Mouse (Mus musculus): Measurements from ENCODE around the gene Aldh8a1. TPM values are rescaled to one million over a fixed set of nuclear protein-coding genes. Genes with fewer than 3 reads are reported as not detected.

Aldh8a1 gene
- polyA plus RNA-seq, 1 experiment: not detected

DNA sequence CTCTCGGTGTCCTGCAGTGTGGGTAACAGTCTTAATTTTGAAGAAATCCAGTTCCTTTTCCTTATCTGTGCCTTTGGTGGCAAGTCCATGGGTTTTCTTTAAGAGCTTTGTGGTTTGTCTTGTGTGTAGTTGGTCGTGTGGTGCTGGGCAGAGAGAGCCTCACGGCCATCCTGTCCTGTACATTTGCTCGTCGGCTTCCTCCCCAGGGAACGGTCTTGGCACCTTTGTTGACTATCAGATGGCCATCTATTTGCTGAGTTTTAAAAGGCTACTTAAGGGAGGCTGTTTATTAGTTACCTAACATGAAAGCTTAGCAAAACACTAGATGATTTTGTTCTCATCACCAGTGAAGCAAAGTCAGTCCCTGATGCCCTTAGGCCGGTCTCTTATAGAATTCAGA, 15.2 kb upstream of the Aldh8a1 start:
- H3K27me3 ChIP-seq (ENCODE audit: control insufficient read depth, insufficient read depth, insufficient read length): no peaks in the 10 kb centered on the region
- no peaks in the 10 kb centered on the region for H3K79me2 ChIP-seq (ENCODE audit: control insufficient read depth, insufficient read depth)
- H3K36me3 ChIP-seq (ENCODE audit: control insufficient read depth, insufficient read depth): peaks cover 56% of the 10 kb centered on the region
- H3ac ChIP-seq (ENCODE audit: control insufficient read depth, insufficient read length, low read depth): no peak overlapping the region
- H3K4me3 ChIP-seq (ENCODE audit: insufficient read depth, poor library complexity, severe bottlenecking): no peak overlapping the region
- no peaks in the 10 kb centered on the region for H3K79me3 ChIP-seq (ENCODE audit: low read depth)
- TF ChIP-seq USF1 (IDR thresholded peaks at IDR 0.05; ENCODE audit: low read depth): no peak
- no peak for TF ChIP-seq MAX (IDR thresholded peaks at IDR 0.05)
- TF ChIP-seq MYOG (IDR thresholded peaks at IDR 0.05; ENCODE audit: control insufficient read depth, extremely low read depth, insufficient read length): no peak
- TF ChIP-seq CTCF (IDR thresholded peaks at IDR 0.05; ENCODE audit: control insufficient read depth, insufficient read depth, insufficient read length): no peak
- no peak for TF ChIP-seq CEBPB (IDR thresholded peaks at IDR 0.05; ENCODE audit: low read depth)
- TF ChIP-seq FOSL1 (IDR thresholded peaks at IDR 0.05; ENCODE audit: insufficient read depth, low read length, poor library complexity, severe bottlenecking): no peak
- no peak for TF ChIP-seq MYOD1 (IDR thresholded peaks at IDR 0.05; ENCODE audit: control insufficient read depth, insufficient read length, low read depth)

- H3K27me3 ChIP-seq (ENCODE audit: control insufficient read depth, insufficient read depth, insufficient read length): no peaks in the 10 kb centered on the region
- no peak overlapping the region for H3ac ChIP-seq (ENCODE audit: control insufficient read depth, insufficient read length, low read depth)
- peaks cover 65% of the 10 kb centered on the region for H3K36me3 ChIP-seq (ENCODE audit: control insufficient read depth, insufficient read depth)
- no peaks in the 10 kb centered on the region for H3K79me3 ChIP-seq (ENCODE audit: low read depth)
- TF ChIP-seq MYOD1 (IDR thresholded peaks at IDR 0.05; ENCODE audit: control insufficient read depth, insufficient read length, low read depth) (no peak), USF1 (IDR thresholded peaks at IDR 0.05; ENCODE audit: low read depth) (no peak)
- H3K4me3 ChIP-seq (ENCODE audit: insufficient read depth, poor library complexity, severe bottlenecking): no peak overlapping the region
- H3K79me2 ChIP-seq (ENCODE audit: control insufficient read depth, insufficient read depth): no peaks in the 10 kb centered on the region
Measured at GRCm38 (mm10) chr10:21363297-21363696, 13.8 kb upstream of the Aldh8a1 start.

GRCm38 (mm10) chr10:21364946-21365345, 12.1 kb upstream of the Aldh8a1 start:
- H3K79me3 ChIP-seq (ENCODE audit: low read depth): no peaks in the 10 kb centered on the region
- H3K27me3 ChIP-seq (ENCODE audit: control insufficient read depth, insufficient read depth, insufficient read length): no peaks in the 10 kb centered on the region
- H3K4me3 ChIP-seq (ENCODE audit: insufficient read depth, poor library complexity, severe bottlenecking): no peak overlapping the region
- no peaks in the 10 kb centered on the region for H3K79me2 ChIP-seq (ENCODE audit: control insufficient read depth, insufficient read depth)
- no peak overlapping the region for H3ac ChIP-seq (ENCODE audit: control insufficient read depth, insufficient read length, low read depth)
- no peak for TF ChIP-seq CEBPB (IDR thresholded peaks at IDR 0.05; ENCODE audit: low read depth)
- TF ChIP-seq MYOD1 (IDR thresholded peaks at IDR 0.05; ENCODE audit: control insufficient read depth, insufficient read length, low read depth): no peak
- TF ChIP-seq USF1 (IDR thresholded peaks at IDR 0.05; ENCODE audit: low read depth): no peak
- TF ChIP-seq CTCF (IDR thresholded peaks at IDR 0.05; ENCODE audit: control insufficient read depth, insufficient read depth, insufficient read length): no peak
- TF ChIP-seq FOSL1 (IDR thresholded peaks at IDR 0.05; ENCODE audit: insufficient read depth, low read length, poor library complexity, severe bottlenecking): no peak
- no peak for TF ChIP-seq MAX (IDR thresholded peaks at IDR 0.05)
- no peak for TF ChIP-seq MYOG (IDR thresholded peaks at IDR 0.05; ENCODE audit: control insufficient read depth, extremely low read depth, insufficient read length)
- H3K36me3 ChIP-seq (ENCODE audit: control insufficient read depth, insufficient read depth): peaks cover 70% of the 10 kb centered on the region

- Histone ChIP-seq H3K36me3 (ENCODE audit: control insufficient read depth, insufficient read depth) (peaks cover 68% of the 10 kb centered on the region), H3K79me3 (ENCODE audit: low read depth) (no peaks in the 10 kb centered on the region), H3ac (ENCODE audit: control insufficient read depth, insufficient read length, low read depth) (no peak overlapping the region), H3K79me2 (ENCODE audit: control insufficient read depth, insufficient read depth) (no peaks in the 10 kb centered on the region), H3K27me3 (ENCODE audit: control insufficient read depth, insufficient read depth, insufficient read length) (no peaks in the 10 kb centered on the region), H3K4me3 (ENCODE audit: insufficient read depth, poor library complexity, severe bottlenecking) (no peak overlapping the region)
- TF ChIP-seq FOSL1 (IDR thresholded peaks at IDR 0.05; ENCODE audit: insufficient read depth, low read length, poor library complexity, severe bottlenecking): no peak
- no peak for TF ChIP-seq MYOD1 (IDR thresholded peaks at IDR 0.05; ENCODE audit: control insufficient read depth, insufficient read length, low read depth)
- no peak for TF ChIP-seq CEBPB (IDR thresholded peaks at IDR 0.05; ENCODE audit: low read depth)
- TF ChIP-seq MYOG (IDR thresholded peaks at IDR 0.05; ENCODE audit: control insufficient read depth, extremely low read depth, insufficient read length): no peak
- no peak for TF ChIP-seq CTCF (IDR thresholded peaks at IDR 0.05; ENCODE audit: control insufficient read depth, insufficient read depth, insufficient read length)
- no peak for TF ChIP-seq USF1 (IDR thresholded peaks at IDR 0.05; ENCODE audit: low read depth)
- TF ChIP-seq MAX (IDR thresholded peaks at IDR 0.05): no peak
Measured at GRCm38 (mm10) chr10:21365897-21366296, 11.2 kb upstream of the Aldh8a1 start.

- H3K36me3 ChIP-seq (ENCODE audit: control insufficient read depth, insufficient read depth): peaks cover 63% of the 10 kb centered on the region
- no peak overlapping the region for H3K4me3 ChIP-seq (ENCODE audit: insufficient read depth, poor library complexity, severe bottlenecking)
- H3K27me3 ChIP-seq (ENCODE audit: control insufficient read depth, insufficient read depth, insufficient read length): no peaks in the 10 kb centered on the region
- no peaks in the 10 kb centered on the region for H3K79me3 ChIP-seq (ENCODE audit: low read depth)
- no peaks in the 10 kb centered on the region for H3K79me2 ChIP-seq (ENCODE audit: control insufficient read depth, insufficient read depth)
- no peak overlapping the region for H3ac ChIP-seq (ENCODE audit: control insufficient read depth, insufficient read length, low read depth)
- TF ChIP-seq FOSL1 (IDR thresholded peaks at IDR 0.05; ENCODE audit: insufficient read depth, low read length, poor library complexity, severe bottlenecking) (no peak), MYOD1 (IDR thresholded peaks at IDR 0.05; ENCODE audit: control insufficient read depth, insufficient read length, low read depth) (no peak), USF1 (IDR thresholded peaks at IDR 0.05; ENCODE audit: low read depth) (no peak), MAX (IDR thresholded peaks at IDR 0.05) (no peak), MYOG (IDR thresholded peaks at IDR 0.05; ENCODE audit: control insufficient read depth, extremely low read depth, insufficient read length) (no peak), CTCF (IDR thresholded peaks at IDR 0.05; ENCODE audit: control insufficient read depth, insufficient read depth, insufficient read length) (no peak), CEBPB (IDR thresholded peaks at IDR 0.05; ENCODE audit: low read depth) (no peak)
Measured at GRCm38 (mm10) chr10:21366471-21366870, 10.6 kb upstream of the Aldh8a1 start.

- no peaks in the 10 kb centered on the region for H3K27me3 ChIP-seq (ENCODE audit: control insufficient read depth, insufficient read depth, insufficient read length)
- TF ChIP-seq MYOG (IDR thresholded peaks at IDR 0.05; ENCODE audit: control insufficient read depth, extremely low read depth, insufficient read length): no peak
- no peak for TF ChIP-seq CEBPB (IDR thresholded peaks at IDR 0.05; ENCODE audit: low read depth)
- TF ChIP-seq MAX (IDR thresholded peaks at IDR 0.05): no peak
- TF ChIP-seq MYOD1 (IDR thresholded peaks at IDR 0.05; ENCODE audit: control insufficient read depth, insufficient read length, low read depth): no peak
- TF ChIP-seq CTCF (IDR thresholded peaks at IDR 0.05; ENCODE audit: control insufficient read depth, insufficient read depth, insufficient read length): no peak
- TF ChIP-seq USF1 (IDR thresholded peaks at IDR 0.05; ENCODE audit: low read depth): no peak
- TF ChIP-seq FOSL1 (IDR thresholded peaks at IDR 0.05; ENCODE audit: insufficient read depth, low read length, poor library complexity, severe bottlenecking): no peak
- H3K79me3 ChIP-seq (ENCODE audit: low read depth): no peaks in the 10 kb centered on the region
- no peak overlapping the region for H3ac ChIP-seq (ENCODE audit: control insufficient read depth, insufficient read length, low read depth)
- no peaks in the 10 kb centered on the region for H3K79me2 ChIP-seq (ENCODE audit: control insufficient read depth, insufficient read depth)
- no peak overlapping the region for H3K4me3 ChIP-seq (ENCODE audit: insufficient read depth, poor library complexity, severe bottlenecking)
- peaks cover 56% of the 10 kb centered on the region for H3K36me3 ChIP-seq (ENCODE audit: control insufficient read depth, insufficient read depth)
Measured at GRCm38 (mm10) chr10:21367481-21367880, 9.6 kb upstream of the Aldh8a1 start.
